Mouse (Mus musculus): ENCODE results near the gene Tmem130. TPM values are rescaled to one million over a fixed set of nuclear protein-coding genes. Genes with fewer than 3 reads are reported as not detected.
"Not testable (repeated sequence)": the region's sequence is repeated elsewhere in the genome, so short reads cannot be mapped to it uniquely, and the experiment has no call there.

The Tmem130 gene
- total RNA-seq (2021), result 23.3 and 33.7 TPM in 2 replicates
- long read RNA-seq, transcript Tmem130-201 (8 exons, 2,805 nt), result major isoform, 25 of 41 reads
- long read RNA-seq, partial matches to known transcripts, result 16 of 41 reads
- long read RNA-seq, other reads (novel, unspliced or antisense), result 0 of 41 reads

GRCm38 (mm10) chr5:144761161-144761868 is at the start of gene Tmem130:
Tmem130 (minus strand) TSS chr5:144761818.
- peak; percentile 50 for DNase-seq

DNA sequence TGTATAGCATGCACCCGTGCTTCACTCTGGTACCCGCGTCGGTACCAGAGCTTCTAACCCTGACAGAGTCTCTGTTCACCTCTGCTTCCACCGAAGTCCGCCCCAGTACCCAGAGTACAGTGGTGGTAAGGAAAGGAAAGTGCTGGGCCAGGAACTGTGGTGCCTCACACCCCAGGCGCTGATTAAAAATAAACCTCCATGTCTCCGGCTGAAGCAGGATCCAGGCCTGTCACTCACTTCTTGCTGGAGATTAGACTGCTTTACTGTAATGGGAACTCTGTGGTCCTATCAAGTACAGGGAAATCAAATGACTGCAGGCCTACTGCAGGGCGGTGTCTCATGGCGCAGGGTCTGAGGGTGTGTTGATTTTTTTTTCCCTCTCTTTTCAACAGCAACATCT is 45.3 kb upstream of the Tmem130 start:
- no peak for DNase-seq

DNA sequence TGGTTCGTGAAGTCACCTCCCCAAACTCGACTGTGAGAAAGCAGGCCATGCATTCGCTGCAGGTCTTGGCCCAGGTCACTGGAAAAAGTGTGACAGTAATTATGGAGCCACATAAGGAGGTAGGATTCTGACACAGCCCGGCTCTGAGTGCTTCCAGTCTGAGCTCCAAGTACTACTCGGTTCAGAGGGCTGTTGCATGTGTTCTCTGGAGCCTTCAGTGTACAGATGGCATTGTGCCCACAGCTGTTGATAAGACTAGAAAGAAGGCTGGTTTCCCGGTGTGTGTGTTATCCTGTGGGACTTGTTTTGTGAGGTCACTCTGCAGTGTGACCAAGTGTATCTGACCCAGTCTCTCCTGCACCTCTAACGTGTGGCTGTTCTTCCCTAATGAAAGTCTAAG is 42.6 kb upstream of the Tmem130 start:
- DNase-seq, result no peak

DNA sequence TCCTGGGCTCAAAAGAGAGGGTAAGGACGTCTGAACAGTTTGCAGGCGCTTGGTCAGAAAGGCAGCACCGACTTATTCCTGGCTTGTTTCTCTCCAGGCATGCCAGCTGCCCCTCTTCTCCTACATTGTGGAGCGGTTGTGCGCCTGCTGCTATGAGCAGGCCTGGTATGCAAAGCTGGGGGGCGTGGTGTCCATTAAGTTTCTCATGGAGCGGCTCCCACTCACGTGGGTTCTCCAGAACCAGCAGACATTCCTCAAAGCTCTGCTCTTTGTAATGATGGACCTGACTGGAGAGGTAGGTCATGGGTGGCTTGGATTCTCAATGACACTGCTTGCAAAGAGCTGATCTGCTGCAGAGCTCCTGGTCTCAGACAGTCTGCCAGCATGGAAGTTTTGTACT is 41.4 kb upstream of the Tmem130 start:
- no peak for DNase-seq

DNA sequence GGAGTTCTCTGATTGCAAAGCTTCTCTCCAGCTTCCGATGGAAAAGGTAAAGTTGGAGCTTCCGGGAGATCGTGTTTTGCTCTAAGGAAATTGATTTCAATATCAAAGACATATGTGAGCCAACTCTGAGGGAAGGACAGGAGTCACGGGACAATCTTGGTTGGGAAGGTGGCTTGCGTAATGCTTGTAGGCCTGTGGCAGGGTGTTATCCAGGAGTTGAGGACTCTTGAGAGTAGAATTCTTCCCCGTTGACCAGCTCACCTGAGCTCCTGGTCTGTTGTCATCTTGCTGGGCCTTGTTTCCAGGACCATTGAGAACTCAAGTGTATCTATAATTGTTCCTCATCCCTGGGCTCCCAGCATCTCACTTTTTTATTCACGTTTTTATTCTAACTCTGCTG is 35.5 kb upstream of the Tmem130 start:
- DNase-seq, result no peak

DNA sequence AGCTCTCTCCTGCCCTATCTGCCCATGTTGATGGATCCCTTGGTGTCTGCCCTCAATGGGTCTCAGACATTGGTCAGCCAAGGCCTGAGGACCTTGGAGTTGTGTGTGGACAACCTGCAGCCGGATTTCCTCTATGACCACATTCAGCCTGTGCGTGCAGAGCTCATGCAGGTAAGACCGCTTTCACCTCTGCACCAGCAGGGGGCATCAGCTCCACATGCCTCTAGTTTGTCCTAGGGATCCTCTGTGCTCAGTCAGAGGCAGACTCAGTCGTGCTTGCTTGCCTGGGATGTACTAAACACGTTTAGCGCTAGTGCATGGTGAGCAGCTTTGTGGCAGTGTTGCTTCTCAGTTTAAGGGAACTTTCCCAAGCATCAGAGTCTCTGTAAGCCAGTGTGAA is 33.1 kb upstream of the Tmem130 start:
- DNase-seq, result peak; percentile 20

DNA sequence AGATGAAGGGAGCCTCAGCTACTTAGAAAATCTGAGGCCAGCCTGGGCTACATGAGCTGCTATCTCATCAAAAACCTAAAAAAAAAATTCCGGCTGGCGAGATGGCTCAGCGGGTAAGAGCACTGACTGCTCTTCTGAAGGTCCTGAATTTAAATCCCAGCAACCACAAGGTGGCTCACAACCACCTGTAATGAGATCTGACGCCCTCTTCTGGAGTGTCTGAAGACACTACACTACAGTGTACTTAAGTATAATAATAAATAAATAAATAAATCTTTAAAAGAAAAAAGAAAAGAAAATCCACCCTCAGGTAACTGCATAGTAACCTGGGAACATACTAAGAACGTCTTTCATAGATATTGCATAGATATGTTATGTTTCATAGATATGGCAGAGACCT is 31.8 kb upstream of the Tmem130 start:
- no peak for DNase-seq

DNA sequence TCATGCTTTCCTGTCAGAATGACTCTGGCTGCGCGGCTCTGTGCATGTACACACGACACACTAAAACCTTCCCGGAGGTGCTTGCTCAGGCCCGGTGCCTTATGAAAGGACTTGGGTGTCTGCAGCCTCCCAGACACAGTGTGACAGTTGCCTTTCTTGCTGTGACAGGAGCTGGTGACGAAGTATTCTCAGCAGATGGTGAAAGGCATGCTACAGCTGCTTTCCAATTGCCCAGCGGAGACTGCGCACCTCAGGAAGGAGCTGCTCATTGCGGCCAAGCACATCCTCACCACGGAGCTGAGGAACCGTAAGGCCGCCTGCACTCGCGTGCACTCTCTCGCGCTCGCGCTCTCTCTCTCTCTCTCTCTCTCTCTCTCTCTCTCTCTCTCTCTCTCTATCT is 24.8 kb upstream of the Tmem130 start:
- no peak for DNase-seq

DNA sequence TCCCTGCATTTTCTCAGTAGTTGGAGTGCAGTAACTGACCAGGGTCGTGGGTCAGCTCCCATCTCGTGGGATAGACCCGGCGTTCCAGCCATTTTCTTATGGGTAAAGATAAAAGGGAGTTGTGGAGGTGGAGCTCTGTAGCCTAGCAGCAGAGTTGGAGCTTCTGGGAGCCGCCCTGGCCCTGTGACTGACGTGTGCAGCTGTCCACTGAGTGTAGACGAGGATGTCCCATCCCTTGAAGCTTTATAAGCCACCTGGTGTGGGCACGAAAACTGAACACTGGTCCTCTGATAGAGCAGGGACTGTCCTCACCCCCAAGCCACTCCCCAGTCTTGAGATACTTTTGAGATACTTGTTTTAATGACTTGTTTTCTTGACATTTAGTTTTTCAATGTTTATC is 19.0 kb upstream of the Tmem130 start:
- DNase-seq, result no peak

DNA sequence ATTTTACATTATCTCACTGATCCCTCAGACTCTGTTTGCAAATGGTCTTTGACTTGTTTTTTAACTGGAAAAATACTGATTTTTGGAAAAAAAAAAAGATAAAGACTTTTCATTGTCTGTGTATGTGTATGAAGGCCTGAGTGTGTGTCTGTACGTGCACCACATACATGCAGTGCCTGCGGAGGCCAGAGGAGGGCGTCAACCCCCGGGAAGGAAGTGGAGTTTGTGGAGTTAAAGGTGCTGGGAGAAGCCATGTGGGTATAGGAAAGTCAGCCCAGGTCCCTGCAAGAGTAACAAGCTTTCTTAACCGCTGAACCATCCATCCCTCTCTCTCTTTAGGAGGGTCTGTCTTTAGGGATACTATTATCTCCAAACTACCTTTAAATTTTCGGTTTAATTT is 11.6 kb upstream of the Tmem130 start:
- DNase-seq, result no peak

DNA sequence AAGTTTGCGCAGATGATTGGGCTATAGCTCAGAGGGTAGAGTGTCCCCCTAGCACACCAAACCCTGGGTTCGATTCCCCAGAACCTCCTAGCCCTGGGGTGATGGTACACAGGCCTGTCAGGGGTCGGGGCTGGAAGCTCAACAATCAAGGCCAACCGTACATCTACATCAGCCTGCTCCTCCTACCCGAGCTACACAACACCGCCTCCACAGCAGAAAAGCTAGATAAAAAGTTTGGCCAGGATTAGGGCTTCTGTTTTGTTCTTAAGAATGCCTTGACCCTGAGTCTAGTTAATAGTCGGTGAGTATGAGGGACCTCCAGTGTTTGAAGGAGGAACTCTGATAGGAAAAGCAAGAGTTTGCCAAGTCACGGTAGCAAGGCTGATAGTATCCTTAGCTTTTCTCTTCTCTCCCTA is 7.5 kb upstream of the Tmem130 start:
- DNase-seq, result no peak

GRCm38 (mm10) chr5:144767911-144768841 is 6.6 kb upstream of the Tmem130 start:
- DNase-seq, result peak; percentile 89

DNA sequence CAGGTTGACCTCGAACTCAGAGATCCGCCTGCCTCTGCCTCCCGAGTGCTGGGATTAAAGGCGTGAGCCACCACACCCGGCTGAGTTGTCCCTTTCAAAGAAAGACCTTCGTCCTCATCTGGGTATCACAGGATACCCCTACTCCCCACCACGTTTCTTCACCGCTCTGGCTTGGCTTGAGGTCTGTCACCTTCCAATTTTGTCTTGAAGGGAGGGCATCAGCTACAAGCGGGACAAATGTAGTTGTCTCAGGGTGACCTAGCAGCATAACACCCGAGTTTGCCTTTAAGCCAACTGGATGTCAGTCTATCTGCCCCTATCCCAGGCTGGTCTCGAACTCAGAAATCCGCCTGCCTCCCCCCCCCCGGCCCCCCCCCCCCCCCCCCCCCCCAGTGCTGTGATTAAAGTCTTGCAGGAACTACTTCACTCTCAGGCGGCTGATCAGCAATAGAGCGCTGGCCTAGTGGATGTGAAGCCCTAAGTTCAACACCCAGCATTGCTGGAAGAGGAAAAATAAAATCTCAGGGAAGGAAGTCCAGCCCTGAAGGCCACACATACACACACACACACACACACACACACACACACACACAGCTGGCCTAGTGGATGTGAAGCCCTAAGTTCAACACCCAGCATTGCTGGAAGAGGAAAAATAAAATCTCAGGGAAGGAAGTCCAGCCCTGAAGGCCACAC is 5.6 kb upstream of the Tmem130 start, which contains the start of gene Trrap:
Trrap (plus strand) TSS at position 627 of the 693 bp plus-strand sequence.
- not testable (repeated sequence) for DNase-seq

DNA sequence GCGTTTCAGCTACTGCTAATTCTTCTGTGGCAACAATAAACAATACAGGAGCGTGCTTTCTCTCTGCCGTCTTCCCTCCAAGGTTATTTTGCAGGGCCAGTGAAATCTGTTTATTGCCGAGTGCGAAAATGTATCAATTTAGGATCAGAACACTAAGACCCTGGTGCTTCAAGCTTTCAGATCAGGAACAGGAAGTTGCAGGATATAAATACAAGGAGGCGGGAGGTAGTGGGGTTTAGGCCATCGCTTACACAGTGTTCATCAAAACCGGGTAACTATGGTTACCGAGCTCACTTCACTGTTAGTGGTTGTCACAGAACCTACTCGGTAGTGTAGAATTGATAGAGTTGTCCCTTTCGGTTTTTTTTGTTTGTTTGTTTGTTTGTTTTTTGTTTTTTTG is 5.0 kb upstream of the Tmem130 start:
- DNase-seq, result no peak

DNA sequence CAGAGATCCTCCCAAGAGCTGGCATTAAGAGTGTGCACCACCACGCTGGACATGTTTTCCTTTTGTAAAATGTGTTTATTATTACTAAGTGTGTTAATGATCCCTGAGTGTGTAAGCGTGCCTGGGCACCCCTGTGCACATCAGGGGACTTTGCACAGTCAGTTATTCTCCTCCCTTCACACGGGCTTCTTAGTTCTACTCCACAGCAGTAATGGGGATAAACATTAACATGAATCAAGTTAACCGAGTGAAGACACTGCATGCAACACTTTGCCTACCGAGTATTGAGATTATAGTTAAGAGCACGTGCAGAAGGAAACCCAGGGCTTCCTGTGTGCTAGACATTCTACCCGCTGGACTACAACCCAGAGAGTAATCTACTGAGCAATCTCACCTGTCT is 4.4 kb upstream of the Tmem130 start:
- DNase-seq, result no peak

DNA sequence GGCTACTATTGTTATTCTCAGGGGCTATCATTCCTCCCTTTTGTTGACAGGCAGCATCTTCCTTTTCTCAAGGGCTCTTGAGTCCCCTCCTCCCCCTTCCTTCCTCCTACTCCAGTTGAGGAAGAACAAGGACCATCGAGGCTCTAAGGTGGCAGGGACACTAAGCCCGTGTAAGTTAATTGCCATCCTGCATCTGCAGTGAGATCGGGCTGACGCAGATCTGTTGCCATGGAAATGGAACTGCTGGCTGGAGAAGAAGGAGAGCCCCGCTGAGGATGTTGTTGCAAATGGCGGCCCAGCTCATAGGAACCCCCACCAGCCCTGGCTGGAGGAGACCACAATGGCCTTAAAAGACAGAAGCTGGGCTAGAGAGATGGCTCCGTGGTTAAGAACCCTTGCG is 3.2 kb downstream of the Tmem130 start:
- DNase-seq, result no peak

- DNase-seq, result no peak
Measured at GRCm38 (mm10) chr5:144757402-144757801, 4.2 kb downstream of the Tmem130 start.

DNA sequence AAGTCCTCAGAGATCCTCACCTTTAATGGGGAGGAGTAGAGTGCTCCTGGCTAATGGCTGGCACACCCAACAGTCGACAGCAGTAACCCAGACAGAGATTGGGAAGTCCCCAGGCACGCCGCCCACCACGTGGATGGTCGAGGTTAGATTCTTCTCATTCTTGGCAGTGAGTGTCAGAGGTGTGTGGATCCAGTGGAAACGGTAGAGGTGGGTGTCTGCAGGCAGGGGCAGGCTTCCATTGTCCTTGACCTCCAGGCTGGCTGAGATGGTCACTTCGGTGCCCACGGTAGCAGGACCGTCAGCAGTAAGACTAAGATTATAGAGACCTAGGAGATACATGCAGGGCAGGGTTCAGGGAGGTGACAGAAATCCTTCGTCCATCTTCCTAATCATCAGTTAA is 6.4 kb downstream of the Tmem130 start:
- no peak for DNase-seq

- DNase-seq, result no peak
Measured at GRCm38 (mm10) chr5:144753041-144753440, 8.6 kb downstream of the Tmem130 start.

GRCm38 (mm10) chr5:144752432-144752831 is 9.2 kb downstream of the Tmem130 start:
- DNase-seq, result no peak

GRCm38 (mm10) chr5:144737101-144737500 is 24.5 kb downstream of the Tmem130 start:
- DNase-seq, result no peak

GRCm38 (mm10) chr5:144734949-144735348 is 26.7 kb downstream of the Tmem130 start:
- peak; percentile 74 for DNase-seq

DNA sequence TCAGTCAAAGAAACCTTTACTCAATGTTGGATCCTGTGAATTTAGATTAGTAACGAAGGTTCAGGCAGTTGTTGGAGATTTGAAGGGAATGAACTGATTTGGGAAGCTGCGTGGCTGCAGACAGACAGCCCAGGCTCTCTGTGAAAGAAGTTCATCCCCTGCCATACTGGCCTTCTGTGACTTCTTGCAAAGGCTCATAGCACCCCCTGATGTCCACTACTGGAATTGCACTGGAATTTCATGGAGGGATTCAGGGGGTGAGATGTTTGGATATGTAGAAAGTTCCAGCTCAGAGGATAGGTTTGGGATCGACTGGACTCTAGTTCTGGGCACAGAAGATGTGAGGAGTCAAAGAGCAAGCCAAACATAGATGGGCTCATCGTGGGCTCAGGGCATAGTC is 27.7 kb downstream of the Tmem130 start:
- DNase-seq, result peak; percentile 54
